Mouse (Mus musculus) hindbrain, postnatal 0 days (tissue): Measurements from ENCODE around the gene Gm9837. TPM values are rescaled to one million over a fixed set of nuclear protein-coding genes. Genes with fewer than 3 reads are reported as not detected.

Experiments used
- ATAC-seq: fragments of 200-750 bp; cut with Nextera tagmentation; 2 replicates; pipeline ENCODE4 v1.8.0; 2017; ENCODE audit warnings: mild to moderate bottlenecking, moderate TSS enrichment, moderate library complexity
- DNase-seq: peaks from one replicate; pipeline ENCODE4 v3.0.0-alpha.2; 2015; ENCODE audit warnings: low spot score
- H3K27ac ChIP-seq: fragments of 300-500 bp; sonication (generic); 2 replicates; pipeline ENCODE4 v1.5.1; 2014; ENCODE audit warnings: mild to moderate bottlenecking
- H3K27me3 ChIP-seq: fragments of 300-500 bp; sonication (generic); 2 replicates; pipeline ENCODE4 v1.6.1; 2014; ENCODE audit warnings: low read length, mixed read lengths; ENCODE audit not compliant: insufficient read depth
- H3K36me3 ChIP-seq: fragments of 300-500 bp; sonication (generic); 2 replicates; pipeline ENCODE4 v1.6.1; 2014; ENCODE audit warnings: low read length, mixed read lengths; ENCODE audit not compliant: insufficient read depth
- H3K4me1 ChIP-seq: fragments of 300-500 bp; sonication (generic); 2 replicates; pipeline ENCODE4 v1.6.1; 2014; ENCODE audit warnings: antibody characterized with exemption, low read length, mixed read lengths; ENCODE audit not compliant: insufficient read depth
- H3K4me2 ChIP-seq: fragments of 300-500 bp; sonication (generic); 2 replicates; pipeline ENCODE4 v1.6.1; 2014; ENCODE audit warnings: low read depth, mild to moderate bottlenecking, low read length, moderate library complexity, mixed read lengths
- H3K4me3 ChIP-seq: fragments of 300-500 bp; sonication (generic); 2 replicates; pipeline ENCODE4 v1.5.1; 2014; ENCODE audit warnings: low read length
- H3K9ac ChIP-seq: fragments of 300-500 bp; sonication (generic); replicated peaks from 2 replicates; pipeline ENCODE4 v1.6.1; 2014; ENCODE audit warnings: mild to moderate bottlenecking, low read length, moderate library complexity, mixed read lengths
- H3K9me3 ChIP-seq: fragments of 300-500 bp; sonication (generic); 2 replicates; pipeline ENCODE4 v1.6.1; 2016; ENCODE audit warnings: low read length, mixed read lengths
- CTCF ChIP-seq: IDR thresholded peaks from 2 replicates; pipeline ENCODE4 v1.5.1; 2016; ENCODE audit warnings: antibody characterized with exemption, control low read depth, low read depth
- WGBS: fragments of 180-500 bp; shearing (Covaris S2); extraction: QIAGEN DNeasy Blood & Tissue Kit; methylation state at CpG from one replicate; pipeline ENCODE4 v1.1.7; 2014; 5-methylcytosine and 5-hydroxymethylcytosine counted together
- polyA plus RNA-seq: library from polyadenylated mRNA; unstranded; fragments of >200 nt; fragmentation: Nextera tagmentation; extraction: Ambion mirVana; gene quantifications from 2 replicates; pipeline ENCODE4 v1.2.1, GENCODE M21; 2015
- total RNA-seq: library from RNA; depleted of rRNA; stranded (reverse); fragments of >200 nt; gene quantifications from 2 replicates; pipeline ENCODE4 v1.2.3, GENCODE M21; 2014

Gene Gm9837
- total and polyA plus RNA-seq, 2 experiments from 2014 or later, result not detected

GRCm38 (mm10) chr11:53500569-53500968, 30.3 kb upstream of the Gm9837 start:
- TF ChIP-seq CTCF, result no peak
- WGBS, result 13% methylated on average over 11 of the region's 11 CpGs
- Histone ChIP-seq H3K9ac (no peak overlapping the region), H3K4me1 (no peaks in the 10 kb centered on the region; the same call in 1 of the 2 replicates), H3K9me3 (no peaks in the 10 kb centered on the region), H3K36me3 (no peaks in the 10 kb centered on the region), H3K4me3 (no peak overlapping the region), H3K27ac (no peak overlapping the region), H3K27me3 (peaks cover 16% of the 10 kb centered on the region; the same call in 1 of the 2 replicates), H3K4me2 (no peak overlapping the region)
- no peak for ATAC-seq
- no peak for DNase-seq

GRCm38 (mm10) chr11:53496946-53497345, 26.7 kb upstream of the Gm9837 start:
- Histone ChIP-seq H3K4me2 (no peak overlapping the region), H3K36me3 (no peaks in the 10 kb centered on the region), H3K4me1 (no peaks in the 10 kb centered on the region), H3K9me3 (no peaks in the 10 kb centered on the region), H3K4me3 (no peak overlapping the region), H3K27ac (no peak overlapping the region), H3K9ac (no peak overlapping the region), H3K27me3 (peaks cover 16% of the 10 kb centered on the region; the same call in 1 of the 2 replicates)
- ATAC-seq (no peak), DNase-seq (no peak)
- no peak for TF ChIP-seq CTCF
- WGBS, result 60% methylated on average over 6 of the region's 6 CpGs

DNA sequence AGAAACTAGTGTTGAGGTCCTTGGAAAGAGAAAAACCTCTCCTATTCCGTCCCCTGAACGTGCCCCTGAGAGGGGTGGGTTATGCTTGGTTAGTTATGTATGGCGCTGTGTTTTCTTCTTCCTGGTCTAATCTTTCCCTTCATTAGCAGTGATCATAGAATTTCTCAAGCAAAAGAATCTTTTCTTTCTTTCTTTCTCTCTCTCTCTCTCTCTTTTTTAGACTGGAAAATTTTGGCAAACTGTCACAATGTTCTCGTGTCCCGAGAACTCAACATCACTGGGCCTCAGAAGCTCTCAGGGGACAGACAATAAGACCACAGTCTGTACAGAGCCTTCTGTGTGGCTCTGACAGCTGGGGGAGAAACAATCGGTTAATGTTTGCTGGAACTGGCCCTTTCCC, 25.1 kb upstream of the Gm9837 start:
- ATAC-seq, result no peak
- no peak overlapping the region for H3K4me3 ChIP-seq
- H3K36me3 ChIP-seq, result no peaks in the 10 kb centered on the region
- DNase-seq, result peak; percentile 64
- 22% methylated on average over 6 of the region's 6 CpGs for WGBS
- H3K9ac ChIP-seq, result no peak overlapping the region
- peaks cover 8% of the 10 kb centered on the region; the same call in 1 of the 2 replicates for H3K27me3 ChIP-seq
- no peak for TF ChIP-seq CTCF
- peak overlapping the region; percentile 66; the same call in 1 of the 2 replicates for H3K27ac ChIP-seq
- no peak overlapping the region for H3K4me2 ChIP-seq
- H3K4me1 ChIP-seq, result no peaks in the 10 kb centered on the region
- H3K9me3 ChIP-seq, result no peaks in the 10 kb centered on the region

DNA sequence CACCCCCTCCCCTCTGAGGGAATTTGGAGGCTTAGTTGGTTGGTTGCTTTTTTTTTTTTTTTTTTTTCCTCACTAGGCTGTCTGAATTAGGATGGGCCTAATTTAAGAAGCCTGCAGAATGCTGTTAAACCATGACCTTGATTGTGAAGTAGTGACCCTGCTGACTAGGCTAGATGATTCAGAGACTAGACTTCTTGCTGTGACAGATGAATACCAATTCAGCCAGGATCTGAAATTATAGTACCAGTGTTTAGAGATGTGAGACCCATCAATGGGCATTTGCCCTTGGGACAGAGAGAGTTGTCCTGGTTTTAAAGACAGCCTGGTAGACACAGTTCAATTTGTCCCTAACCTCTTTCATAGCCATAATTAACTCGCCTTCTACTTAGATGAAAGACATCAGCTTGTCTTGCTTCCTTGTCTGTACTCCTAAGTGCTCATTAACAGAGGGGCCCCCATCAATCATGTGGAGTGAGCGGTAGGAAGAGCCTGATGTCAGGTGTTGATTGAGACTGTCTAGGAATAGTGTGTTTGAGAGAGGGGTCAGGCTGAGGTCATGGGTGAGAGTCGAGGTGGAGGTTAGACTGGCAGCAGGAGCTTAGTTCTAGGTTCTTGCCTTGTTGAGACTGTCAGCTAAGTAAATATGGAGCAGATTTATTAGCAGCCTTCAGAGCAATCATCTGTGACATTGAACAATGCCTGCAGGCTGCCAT, 23.1 kb upstream of the Gm9837 start:
- H3K36me3 ChIP-seq, result no peaks in the 10 kb centered on the region
- no peaks in the 10 kb centered on the region for H3K4me1 ChIP-seq
- no peaks in the 10 kb centered on the region for H3K9me3 ChIP-seq
- WGBS, result 34% methylated on average over 3 of the region's 3 CpGs
- no peak for ATAC-seq
- TF ChIP-seq CTCF, result no peak
- 0 out of 2 replicates have a peak, but pooled peaks cover 4% of the 10 kb centered on the region for H3K27me3 ChIP-seq
- H3K9ac ChIP-seq, result no peak overlapping the region
- H3K4me2 ChIP-seq, result no peak overlapping the region
- no peak overlapping the region for H3K27ac ChIP-seq
- DNase-seq, result no peak
- no peak overlapping the region for H3K4me3 ChIP-seq

DNA sequence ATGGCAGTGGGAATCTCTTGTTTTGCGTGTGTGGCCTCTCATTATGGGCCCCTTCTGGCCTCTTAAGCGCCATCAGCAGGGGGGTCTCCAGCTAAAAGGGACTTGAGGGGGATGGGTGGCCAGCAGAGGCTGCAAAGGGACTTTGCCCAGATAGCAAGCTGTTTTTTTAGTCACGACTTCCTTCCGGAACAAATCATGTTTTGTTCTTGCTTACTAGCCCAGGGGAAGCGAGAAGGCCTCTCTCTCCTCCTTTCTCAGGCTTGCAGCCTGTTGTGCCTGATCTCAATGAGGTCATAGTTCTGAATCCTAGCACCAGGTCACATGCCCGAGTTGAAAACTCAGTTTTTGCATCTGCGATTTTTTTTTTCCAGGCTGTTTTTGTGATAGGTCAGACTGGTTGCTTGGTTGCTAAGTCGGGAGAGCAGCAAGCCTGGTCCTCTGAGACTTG, 21.7 kb upstream of the Gm9837 start:
- H3K4me3 ChIP-seq, result no peak overlapping the region
- peaks cover 4% of the 10 kb centered on the region; the same call in 1 of the 2 replicates for H3K27me3 ChIP-seq
- 0 out of 2 replicates have a peak, but pooled peaks cover 4% of the 10 kb centered on the region for H3K4me1 ChIP-seq
- ATAC-seq (peak; percentile 79), DNase-seq (peak; percentile 57)
- H3K9me3 ChIP-seq, result no peaks in the 10 kb centered on the region
- H3K4me2 ChIP-seq, result no peak overlapping the region
- no peaks in the 10 kb centered on the region for H3K36me3 ChIP-seq
- 0 out of 2 replicates have a peak, but pooled peaks have one; percentile 8 for TF ChIP-seq CTCF
- WGBS, result 8% methylated on average over 8 of the region's 8 CpGs
- H3K9ac ChIP-seq, result no peak overlapping the region
- H3K27ac ChIP-seq, result peak overlapping the region; percentile 45

GRCm38 (mm10) chr11:53489421-53489820, 19.1 kb upstream of the Gm9837 start:
- Histone ChIP-seq H3K4me2 (no peak overlapping the region), H3K9me3 (no peaks in the 10 kb centered on the region), H3K9ac (no peak overlapping the region), H3K36me3 (no peaks in the 10 kb centered on the region), H3K27me3 (peaks cover 4% of the 10 kb centered on the region; the same call in 1 of the 2 replicates), H3K4me3 (no peak overlapping the region), H3K27ac (no peak overlapping the region), H3K4me1 (0 out of 2 replicates have a peak, but pooled peaks cover 4% of the 10 kb centered on the region)
- DNase-seq (no peak), ATAC-seq (no peak)
- WGBS, result 63% methylated on average over 9 of the region's 9 CpGs
- TF ChIP-seq CTCF, result no peak

DNA sequence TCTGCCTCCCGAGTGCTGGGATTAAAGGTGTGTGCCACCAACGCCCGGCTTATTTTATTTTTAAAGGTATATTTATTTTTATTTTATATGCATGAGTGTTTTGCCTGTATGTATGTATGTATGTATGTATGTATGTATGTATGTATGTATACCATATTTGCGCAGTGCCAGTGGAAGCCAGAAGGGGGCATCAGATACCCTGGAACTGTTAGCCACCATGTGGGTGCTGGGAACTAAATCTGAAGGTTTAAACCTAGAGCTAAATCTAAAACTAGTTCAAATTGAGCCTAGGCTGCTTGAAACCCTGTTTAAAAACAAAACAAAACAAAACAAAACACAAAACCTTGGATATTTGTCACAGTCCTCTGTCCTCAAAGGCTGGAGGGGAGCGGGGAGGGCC, 18.7 kb upstream of the Gm9837 start:
- TF ChIP-seq CTCF, result peak; percentile 15; the same call in 1 of the 2 replicates
- Histone ChIP-seq H3K4me1 (0 out of 2 replicates have a peak, but pooled peaks cover 4% of the 10 kb centered on the region), H3K27ac (no peak overlapping the region), H3K36me3 (no peaks in the 10 kb centered on the region), H3K4me3 (no peak overlapping the region), H3K4me2 (no peak overlapping the region), H3K9me3 (no peaks in the 10 kb centered on the region), H3K9ac (no peak overlapping the region), H3K27me3 (peaks cover 4% of the 10 kb centered on the region; the same call in 1 of the 2 replicates)
- ATAC-seq (no peak), DNase-seq (no peak)
- WGBS, result 98% methylated on average over 5 of the region's 5 CpGs
